Mouse (Mus musculus): Measurements from ENCODE around the gene Olfr543.

DNA sequence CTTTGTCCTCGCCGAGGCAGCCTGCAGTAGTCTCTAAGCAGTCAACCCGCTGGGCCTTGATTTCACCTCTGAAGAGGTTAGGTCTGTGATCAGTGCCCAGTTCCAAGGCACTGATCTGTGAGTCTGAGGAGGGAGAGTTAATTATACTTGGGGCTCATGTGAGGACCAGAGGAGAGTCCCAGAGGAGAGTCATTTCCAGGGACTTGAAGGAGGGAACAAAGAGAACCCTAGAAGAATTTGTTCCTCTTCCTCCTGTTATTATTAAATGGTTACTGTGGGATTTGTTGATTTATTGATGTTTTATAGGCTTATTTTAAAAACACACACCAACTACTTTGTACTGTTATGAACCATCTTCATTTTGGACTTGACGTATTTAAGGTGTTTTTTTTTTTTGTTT, at the start of gene Olfr543:
- TF ChIP-seq CTCF (IDR thresholded peaks at IDR 0.05; ENCODE audit: insufficient read depth, low read length), result no peak
- TF ChIP-seq POLR2A (IDR thresholded peaks at IDR 0.05; ENCODE audit: borderline replicate concordance, extremely low read depth, low read depth, low read length), result no peak

Data from lung, adult 2 months (tissue).